Mouse (Mus musculus) lung, adult 2 months (tissue): ENCODE data around the gene Vamp2.

Experiments used
- CTCF ChIP-seq: fragments of 200-500 bp; IDR thresholded peaks from 2 replicates; pipeline ENCODE4 v1.5.1; 2011; ENCODE audit warnings: mild to moderate bottlenecking, low read length, control low read depth; ENCODE audit not compliant: insufficient read depth
- POLR2A ChIP-seq: fragments of 200-500 bp; IDR thresholded peaks from 2 replicates; pipeline ENCODE4 v1.6.1; 2011; ENCODE audit warnings: low read depth, mild to moderate bottlenecking, control low read depth, low read length, borderline replicate concordance; ENCODE audit errors: extremely low read depth

GRCm38 (mm10) chr11:69101604-69102402 is 13.5 kb downstream of the Vamp2 start:
- TF ChIP-seq POLR2A (no peak), CTCF (no peak)
